Mouse (Mus musculus) layer of hippocampus, postnatal 25 days (tissue): ENCODE measurements around the gene Osbpl8. TPM values are rescaled to one million over a fixed set of nuclear protein-coding genes. Genes with fewer than 3 reads are reported as not detected.
"Not testable (repeated sequence)": the region's sequence is repeated elsewhere in the genome, so short reads cannot be mapped to it uniquely, and the experiment has no call there.

ENCODE experiments used
- DNase-seq, 2 experiments: peaks; one replicate each; pipeline ENCODE4 v3.0.0; 2022; ENCODE audit warnings: mixed read lengths in 2 of 2, low spot score in 1 of 2; ENCODE audit errors: extremely low spot score in 1 of 2
- total RNA-seq, 2 experiments: library from RNA; stranded (reverse); gene quantifications; 2 replicates each; pipeline ENCODE4 v1.2.3; 2021

Gene Osbpl8
- total RNA-seq, 2 experiments from 2014 or later = 58.9 to 59.9 TPM

GRCm38 (mm10) chr10:111232237-111232636, 67.7 kb downstream of the Osbpl8 start:
- not testable (repeated sequence) for DNase-seq

- no peak for DNase-seq
Measured at GRCm38 (mm10) chr10:111233476-111234130, 69.1 kb downstream of the Osbpl8 start.

GRCm38 (mm10) chr10:111234450-111235288, 70.1 kb downstream of the Osbpl8 start:
- DNase-seq = no peak

- no peak for DNase-seq
Measured at GRCm38 (mm10) chr10:111235289-111235570, 70.7 kb downstream of the Osbpl8 start.

- DNase-seq = no peak
Measured at GRCm38 (mm10) chr10:111237434-111237833, 72.9 kb downstream of the Osbpl8 start.

GRCm38 (mm10) chr10:111242677-111243076, 78.1 kb downstream of the Osbpl8 start:
- DNase-seq = no peak

- DNase-seq = no peak
Measured at GRCm38 (mm10) chr10:111247609-111248008, 83.1 kb downstream of the Osbpl8 start.

- DNase-seq = no peak
Measured at GRCm38 (mm10) chr10:111248177-111248576, 83.6 kb downstream of the Osbpl8 start.

- no peak for DNase-seq
Measured at GRCm38 (mm10) chr10:111250192-111250591, 85.6 kb downstream of the Osbpl8 start.

GRCm38 (mm10) chr10:111251666-111252065, 87.1 kb downstream of the Osbpl8 start:
- DNase-seq = no peak

- peak in 1 of 2 experiments; percentile 37 for DNase-seq
Measured at GRCm38 (mm10) chr10:111255228-111255627, 90.7 kb downstream of the Osbpl8 start.

GRCm38 (mm10) chr10:111256156-111256555, 91.6 kb downstream of the Osbpl8 start:
- DNase-seq = no peak

GRCm38 (mm10) chr10:111257358-111257757, 92.8 kb downstream of the Osbpl8 start:
- DNase-seq = no peak

GRCm38 (mm10) chr10:111258256-111258655, 93.7 kb downstream of the Osbpl8 start:
- DNase-seq = no peak

GRCm38 (mm10) chr10:111271687-111272086, 107.1 kb downstream of the Osbpl8 start:
- DNase-seq = no peak

- no peak for DNase-seq
Measured at GRCm38 (mm10) chr10:111272905-111273304, 108.4 kb downstream of the Osbpl8 start.

GRCm38 (mm10) chr10:111273463-111274088, 109.0 kb downstream of the Osbpl8 start:
- no peak for DNase-seq

- DNase-seq = no peak
Measured at GRCm38 (mm10) chr10:111275822-111276221, 111.3 kb downstream of the Osbpl8 start.

GRCm38 (mm10) chr10:111297631-111298030, 133.1 kb downstream of the Osbpl8 start:
- DNase-seq = no peak

- peak; percentile 87 to 91 for DNase-seq
Measured at GRCm38 (mm10) chr10:111298140-111299098, 133.9 kb downstream of the Osbpl8 start, which contains the start of gene Bbs10. Gene Bbs10 (plus strand): TSS chr10:111298679.
